Mouse (Mus musculus) cortical plate, adult 2 months (tissue): ENCODE data around the gene Sdk1.

Source experiments
- CTCF ChIP-seq: fragments of 200-500 bp; IDR thresholded peaks from 2 replicates; pipeline ENCODE4 v1.5.1; 2011; ENCODE audit warnings: mild to moderate bottlenecking, control low read depth, low read length; ENCODE audit not compliant: insufficient read depth; ENCODE audit errors: extremely low read depth
- POLR2A ChIP-seq: fragments of 200-500 bp; IDR thresholded peaks from 2 replicates; pipeline ENCODE4 v1.6.1; 2011; ENCODE audit warnings: mild to moderate bottlenecking, low read length, control low read depth; ENCODE audit not compliant: insufficient read depth; ENCODE audit errors: extremely low read depth

DNA sequence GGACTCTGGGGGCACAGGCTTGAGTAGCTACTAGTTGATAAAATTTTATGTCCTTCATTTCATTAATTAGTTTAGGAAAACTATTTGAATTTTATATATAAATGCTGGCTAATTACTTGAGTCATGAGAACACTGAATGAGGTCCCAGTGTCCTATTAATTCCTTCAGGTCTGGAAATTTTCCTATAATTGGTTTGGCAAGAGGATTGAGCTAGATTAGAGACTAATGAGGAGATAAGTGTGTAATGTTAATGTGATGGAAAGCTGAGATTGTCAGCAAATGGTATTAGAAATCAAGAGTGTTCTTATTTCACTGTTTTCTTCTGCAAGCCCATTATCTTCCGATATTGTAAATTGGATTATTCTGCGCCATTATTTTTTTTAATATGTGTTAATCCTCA is 192.0 kb downstream of the Sdk1 start:
- TF ChIP-seq CTCF (no peak), POLR2A (no peak)
